Mouse (Mus musculus): ENCODE data around the gene Apc2.
"Not testable (repeated sequence)": the region's sequence is repeated elsewhere in the genome, so short reads cannot be mapped to it uniquely, and the experiment has no call there.

The Apc2 gene

DNA sequence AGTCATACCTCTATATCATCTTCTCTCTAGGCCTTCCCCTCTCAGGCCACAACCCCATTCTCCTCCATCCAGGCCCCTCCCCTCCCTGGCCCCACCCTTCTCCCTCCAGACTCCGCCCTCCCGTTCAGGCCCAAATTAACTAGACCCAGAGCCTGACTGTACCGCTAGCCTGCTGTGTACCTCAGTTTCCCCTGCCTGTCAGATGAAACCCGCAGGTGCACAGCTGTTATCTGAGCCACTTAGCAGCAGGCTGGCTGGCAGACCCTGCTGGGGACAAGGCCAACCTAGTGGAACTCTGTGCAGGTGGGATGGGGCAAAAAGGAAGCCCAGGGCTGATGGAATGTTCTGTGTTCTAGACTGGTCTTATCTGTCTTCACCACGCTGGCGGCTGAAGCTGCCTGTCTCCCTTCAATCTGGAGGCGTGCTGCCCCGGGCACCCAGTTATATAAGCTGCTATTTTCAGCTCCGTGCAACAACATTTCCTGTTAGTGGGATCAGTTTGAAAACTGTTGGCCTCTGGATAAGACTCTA lies 48.4 kb downstream of the Apc2 start:
- DNase-seq (ENCODE audit: low spot score) = peak; percentile 79

DNA sequence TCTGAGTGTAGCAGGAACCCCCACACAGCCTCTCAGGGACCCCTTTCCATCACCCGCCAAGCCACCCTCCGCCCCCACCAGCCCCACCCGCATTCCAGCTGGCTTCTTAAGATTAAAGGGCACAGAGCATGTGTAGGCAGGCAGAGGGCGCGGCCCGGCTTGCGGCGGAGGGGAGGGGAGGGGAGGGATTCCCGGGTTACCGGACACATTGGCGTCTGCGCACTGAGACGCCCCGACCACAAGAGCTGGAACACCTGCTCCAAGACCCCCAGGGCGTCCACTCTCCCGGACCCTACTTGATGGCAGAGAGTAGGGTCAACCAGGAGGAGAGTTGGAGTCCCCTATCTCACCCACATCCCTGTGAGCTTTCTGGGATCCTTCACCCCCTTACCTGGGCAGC lies 49.3 kb downstream of the Apc2 start:
- no peak for DNase-seq (ENCODE audit: low spot score)

DNA sequence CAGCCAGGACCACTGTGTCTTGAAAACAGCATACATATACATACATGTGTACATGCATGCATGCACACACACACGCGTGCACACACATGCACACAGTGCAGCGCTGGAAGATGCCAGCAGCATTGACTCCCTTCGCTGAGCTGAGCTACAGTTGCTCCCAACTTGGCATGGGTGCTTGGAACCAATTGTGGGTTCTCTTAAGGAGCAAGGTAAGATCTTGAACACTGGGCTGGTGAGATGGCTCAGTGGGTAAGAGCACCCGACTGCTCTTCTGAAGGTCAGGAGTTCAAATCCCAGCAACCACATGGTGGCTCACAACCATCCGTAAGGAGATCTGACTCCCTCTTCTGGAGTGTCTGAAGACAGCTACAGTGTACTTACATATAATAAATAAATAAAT lies 50.2 kb downstream of the Apc2 start:
- not testable (repeated sequence) for DNase-seq (ENCODE audit: low spot score)

DNA sequence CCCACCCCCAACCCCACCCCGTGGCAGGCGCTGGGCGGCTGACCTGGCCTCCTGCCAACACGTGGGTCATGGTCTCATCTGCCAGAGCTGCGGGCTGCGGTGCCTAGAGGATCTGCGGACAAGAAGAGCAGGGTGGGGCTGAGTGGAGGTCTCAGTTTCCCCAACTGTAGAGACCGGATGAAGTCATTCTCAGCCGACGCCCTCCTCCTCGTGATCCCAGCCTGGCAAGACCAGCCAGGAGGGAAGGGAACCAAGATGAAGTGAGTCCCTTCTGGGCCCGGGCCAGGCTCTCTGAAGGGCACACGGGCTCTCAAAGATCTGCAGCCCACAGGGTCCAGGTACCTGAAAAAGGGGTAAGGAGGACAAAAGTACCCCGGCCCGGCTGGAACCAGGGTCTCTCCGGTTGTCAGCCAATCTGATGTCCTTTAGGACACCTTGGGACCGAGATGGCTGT lies 51.8 kb downstream of the Apc2 start:
- DNase-seq (ENCODE audit: low spot score) = no peak

DNA sequence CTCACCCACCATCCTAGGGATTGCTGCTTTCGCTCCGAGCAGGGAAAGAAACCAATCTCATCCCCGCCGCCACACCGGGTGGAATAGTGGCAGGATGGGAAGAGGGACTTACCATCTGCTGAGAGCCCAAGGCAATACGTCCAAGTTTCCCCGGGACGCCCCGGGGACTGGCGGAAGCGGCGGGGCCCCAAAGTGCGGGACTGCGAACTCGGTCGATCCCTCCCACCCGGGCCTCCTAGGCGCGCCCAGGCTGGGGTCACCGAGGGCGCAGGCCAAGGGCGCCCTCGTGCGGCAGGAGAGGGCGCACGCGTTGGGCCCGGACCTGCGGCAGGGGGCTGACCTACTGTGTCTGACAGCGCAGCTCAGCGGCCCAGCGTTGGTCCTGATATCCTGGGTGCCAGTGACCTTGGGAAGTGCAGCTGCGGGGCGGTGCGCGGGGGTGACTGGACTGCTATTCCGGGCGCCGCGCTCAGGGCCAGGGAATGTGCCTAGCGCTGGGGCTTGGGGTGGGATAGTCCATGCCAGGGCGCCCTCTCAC lies 52.5 kb downstream of the Apc2 start, which contains the start of gene Adamtsl5:
Gene Adamtsl5 (minus strand): TSS at position 169 of the 538 bp plus-strand sequence.
- peak; percentile 70 for DNase-seq (ENCODE audit: low spot score)

DNA sequence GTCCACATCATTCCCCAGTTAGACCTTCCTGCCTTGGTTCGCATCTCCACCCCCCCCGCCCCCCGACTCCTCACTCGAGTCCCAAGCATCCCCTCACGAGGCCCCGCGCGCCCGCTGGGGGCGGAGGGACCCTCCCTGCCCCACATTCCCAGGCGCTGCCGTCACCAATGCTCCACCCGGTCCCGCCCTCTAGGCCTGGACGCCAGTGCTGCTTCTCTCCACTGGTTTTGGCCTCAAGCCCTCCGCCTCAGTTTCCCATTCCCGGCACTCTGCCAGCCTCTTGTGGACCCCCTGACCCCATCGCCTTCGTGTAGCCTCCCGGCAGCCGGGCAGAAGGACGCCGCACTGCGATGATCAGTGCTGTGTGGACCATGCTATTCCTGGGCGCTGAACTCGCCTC lies 53.2 kb downstream of the Apc2 start:
- DNase-seq (ENCODE audit: low spot score) = no peak

DNA sequence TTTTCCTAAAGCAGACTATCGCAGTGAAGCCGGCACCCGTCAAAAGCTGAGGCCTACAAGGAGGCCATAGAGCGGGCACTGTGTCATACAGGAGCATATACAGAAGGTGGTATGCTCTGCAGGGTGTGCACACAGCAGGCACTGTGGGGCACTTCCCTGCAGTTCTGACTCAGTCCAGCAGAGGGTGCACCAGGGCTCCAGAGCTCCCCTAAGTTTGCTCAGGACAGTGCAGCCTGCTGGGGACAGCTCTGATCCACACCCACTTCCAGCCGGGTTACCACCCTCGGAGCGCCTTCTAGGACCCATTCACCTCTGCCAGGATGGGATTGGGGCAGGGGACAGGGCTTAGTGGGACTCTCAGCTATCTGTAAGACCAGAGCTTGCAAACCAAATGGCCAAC lies 54.5 kb downstream of the Apc2 start:
- DNase-seq (ENCODE audit: low spot score) = peak; percentile 82

DNA sequence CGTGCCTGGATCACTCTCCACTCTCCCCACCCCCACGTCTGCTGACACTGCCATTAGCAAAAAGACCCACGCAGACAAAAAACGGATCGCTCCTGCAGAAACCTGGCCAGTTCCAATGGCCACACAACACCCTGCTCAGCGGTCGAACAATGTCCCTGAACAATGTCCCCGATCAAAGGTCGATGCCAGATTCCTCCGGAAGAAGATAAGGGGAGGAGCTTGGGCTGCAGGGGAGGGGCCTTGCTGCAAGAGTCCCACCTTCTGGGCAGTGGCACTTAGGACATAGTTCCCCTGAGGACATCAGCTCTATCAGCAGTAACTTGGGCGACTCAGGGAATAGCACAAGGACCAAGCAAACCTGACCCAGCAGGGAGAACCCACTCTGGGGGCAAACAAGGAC lies 56.1 kb downstream of the Apc2 start:
- DNase-seq (ENCODE audit: low spot score) = no peak

DNA sequence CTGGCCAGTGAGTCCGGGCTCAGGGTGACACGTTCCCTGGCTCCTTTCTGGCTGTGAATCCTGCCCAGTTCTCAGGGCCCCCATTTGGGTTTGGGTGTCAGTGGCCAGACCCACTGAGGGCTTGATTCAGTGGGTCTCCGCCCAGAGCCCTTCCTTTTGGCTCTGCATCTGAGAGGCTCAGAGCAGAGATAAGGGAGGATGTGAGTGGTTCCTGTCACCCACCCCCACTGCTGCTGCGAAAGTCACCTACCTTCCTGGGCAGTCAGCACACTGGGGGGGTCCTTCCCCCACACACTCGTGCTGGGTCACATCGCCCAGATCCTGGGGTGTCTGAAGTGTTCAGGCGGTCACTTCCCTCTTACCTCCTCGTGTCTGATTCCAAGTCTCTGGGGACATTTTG lies 57.0 kb downstream of the Apc2 start:
- no peak for DNase-seq (ENCODE audit: low spot score)

DNA sequence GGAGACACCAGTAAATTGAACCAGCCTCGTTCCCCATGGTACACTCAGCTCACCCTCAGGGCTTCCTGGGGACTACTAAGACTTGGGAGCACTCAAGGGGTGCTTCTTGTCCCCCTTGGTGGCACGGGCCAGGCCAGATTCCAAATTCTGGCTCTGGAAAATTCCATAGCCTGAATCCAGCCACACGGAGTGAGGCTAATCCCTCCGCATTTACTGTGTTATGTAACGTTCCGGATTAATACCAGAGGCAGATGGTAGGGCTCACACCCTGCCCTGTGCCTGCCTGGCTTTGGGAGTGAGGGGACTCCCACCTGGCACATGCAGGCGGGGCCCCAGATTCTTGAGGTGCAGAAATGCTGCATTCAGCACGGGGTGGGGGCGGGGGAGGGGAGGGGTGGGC lies 59.7 kb downstream of the Apc2 start:
- DNase-seq (ENCODE audit: low spot score) = no peak

DNA sequence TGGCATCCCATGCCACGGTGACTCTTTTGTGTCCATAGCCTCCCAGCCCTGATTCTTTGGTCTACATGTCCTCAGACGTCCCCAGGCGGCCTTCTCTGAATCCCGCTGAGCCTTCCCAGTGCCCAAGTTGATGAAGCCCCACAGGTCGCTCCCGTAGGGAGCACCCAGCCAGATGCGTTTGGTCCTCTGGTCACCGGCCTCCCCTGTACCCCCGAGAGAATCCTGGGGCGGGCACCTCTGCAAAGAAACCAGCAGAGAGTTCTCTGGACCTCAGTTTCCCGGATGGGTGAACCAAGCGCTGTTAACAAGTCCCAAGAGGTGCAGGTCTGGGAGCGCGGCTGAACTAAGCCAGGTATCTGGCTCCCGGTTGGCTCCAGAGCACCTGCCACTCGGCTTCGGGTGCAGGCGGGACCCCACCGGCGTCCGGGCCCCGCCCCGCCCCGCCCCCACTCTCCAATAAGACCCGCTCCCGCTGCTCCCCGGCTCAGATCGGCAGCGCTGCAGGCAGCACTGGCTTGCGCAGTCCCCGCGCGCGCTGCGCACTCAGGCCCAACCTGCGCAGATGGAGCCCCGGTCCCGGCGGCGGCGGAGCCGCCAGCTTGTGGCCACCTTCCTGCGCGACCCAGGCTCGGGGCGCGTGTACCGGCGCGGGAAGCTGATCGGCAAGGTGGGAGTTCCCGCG lies 60.4 kb downstream of the Apc2 start, which contains the start of gene Plk5:
Gene Plk5 (plus strand): TSS at position 459 of the 682 bp plus-strand sequence.
- no peak for DNase-seq (ENCODE audit: low spot score)

DNA sequence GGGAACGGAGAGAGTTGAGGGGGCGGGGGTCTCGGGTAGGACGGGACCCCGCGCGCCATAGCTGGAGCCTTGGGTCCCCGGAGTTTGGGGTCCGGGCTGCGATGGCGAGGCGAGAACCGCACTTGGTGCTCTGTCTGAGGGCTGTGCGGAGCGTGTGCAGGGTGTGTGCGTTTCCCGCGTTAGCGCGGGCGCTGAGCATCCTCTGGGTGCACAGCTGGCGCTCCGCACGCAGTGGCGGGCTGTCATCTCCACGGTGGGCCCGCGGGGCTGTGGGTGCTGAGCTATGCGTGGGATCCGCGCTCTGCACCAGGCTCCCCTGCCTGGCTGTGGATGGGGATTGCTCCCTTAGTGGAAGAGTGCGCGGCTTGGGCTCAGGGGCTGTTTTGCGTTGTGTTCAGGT lies 61.0 kb downstream of the Apc2 start:
- DNase-seq (ENCODE audit: low spot score) = no peak

DNA sequence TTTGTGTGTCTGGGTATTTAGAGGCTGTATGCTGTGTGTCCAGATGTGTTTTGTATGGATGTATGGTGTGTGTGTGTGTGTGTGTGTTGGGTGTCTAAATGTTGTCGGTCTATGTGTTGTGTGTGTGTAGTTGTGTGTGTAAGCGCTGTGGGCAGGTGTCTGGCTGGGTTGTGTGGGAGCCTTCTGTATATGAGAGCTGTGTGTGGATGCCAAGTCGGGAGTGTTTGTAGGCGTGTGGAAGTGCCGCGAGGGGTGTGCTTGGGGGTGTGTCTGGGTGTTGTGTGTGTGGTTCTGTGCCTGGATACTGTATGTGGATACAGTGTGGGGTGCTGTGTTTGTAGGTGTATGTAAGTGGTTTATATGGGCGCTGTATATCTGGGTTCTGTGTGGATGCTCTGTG lies 61.6 kb downstream of the Apc2 start:
- DNase-seq (ENCODE audit: low spot score) = no peak

DNA sequence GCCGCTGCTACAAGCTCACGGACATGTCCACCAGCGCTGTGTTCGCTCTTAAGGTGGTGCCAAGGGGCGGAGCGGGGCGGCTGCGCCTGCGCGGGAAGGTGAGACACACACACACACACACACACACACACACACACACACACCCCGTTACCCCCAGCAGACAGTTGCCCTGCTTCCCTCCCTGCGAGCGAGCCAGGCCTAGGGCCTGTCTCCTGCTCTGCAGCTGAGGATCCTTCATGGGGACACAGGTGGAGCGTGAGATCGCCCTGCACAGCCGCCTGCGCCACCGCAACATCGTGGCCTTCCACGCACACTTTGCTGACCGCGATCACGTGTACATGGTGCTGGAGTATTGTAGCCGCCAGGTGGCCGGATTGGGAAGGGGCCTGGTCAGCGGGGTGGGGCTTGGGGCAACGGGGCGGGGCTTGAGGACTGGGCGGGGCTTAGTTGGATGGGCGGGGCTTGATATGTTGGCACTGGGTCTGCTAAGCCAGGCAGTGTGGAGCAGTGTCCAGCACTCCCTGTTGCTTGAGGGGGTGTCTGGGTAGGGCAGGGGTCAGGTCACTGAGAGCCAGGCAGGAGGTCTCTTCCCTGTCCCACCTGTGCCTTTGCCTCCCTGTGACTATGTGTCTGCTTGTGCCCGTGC lies 62.3 kb downstream of the Apc2 start:
- no peak for DNase-seq (ENCODE audit: low spot score)

DNA sequence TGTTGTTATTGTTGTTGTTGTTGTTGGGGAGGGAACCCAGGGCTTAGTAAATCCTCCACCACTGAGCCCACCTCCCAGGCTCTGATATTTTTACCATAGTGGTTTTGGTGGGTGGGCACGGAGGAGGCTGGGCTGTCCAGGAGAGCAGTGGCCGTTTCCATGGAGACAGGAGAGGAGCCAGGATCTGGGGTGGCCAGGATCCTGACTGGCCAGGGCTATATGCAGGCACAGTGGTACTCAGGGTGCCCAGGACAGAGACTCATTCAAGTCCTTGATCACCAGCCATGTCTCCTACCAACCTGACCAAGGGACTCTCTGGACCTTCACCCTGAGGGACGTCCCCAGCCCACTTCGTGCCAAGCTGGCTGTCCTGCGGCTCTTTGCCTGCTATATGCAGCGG lies 68.0 kb downstream of the Apc2 start:
- no peak for DNase-seq (ENCODE audit: low spot score)

DNA sequence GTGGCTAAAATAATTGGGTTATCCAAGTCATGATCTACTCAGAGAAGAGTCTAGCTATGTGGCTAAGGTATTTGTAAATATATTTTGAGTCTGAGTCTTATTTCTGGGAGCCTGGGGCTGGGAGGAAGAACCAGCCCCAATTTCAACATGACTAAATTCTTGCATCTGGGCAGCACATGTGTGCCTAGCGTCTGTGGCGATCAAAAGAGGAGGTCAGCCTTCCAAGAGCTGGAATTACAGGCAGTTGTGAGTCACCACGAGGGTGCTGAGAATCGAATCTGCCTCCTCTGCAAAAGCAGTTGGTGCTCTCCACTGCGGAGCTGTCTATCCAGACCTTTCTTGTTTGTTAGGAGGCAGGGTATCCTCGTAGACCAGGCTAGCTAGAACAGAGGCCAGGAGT lies 70.0 kb downstream of the Apc2 start:
- DNase-seq (ENCODE audit: low spot score) = no peak

Measured in spleen, adult 12 weeks (tissue).